Mouse (Mus musculus) mouse embryonic stem cell (cell line): ENCODE measurements around the gene D17Wsu92e.

ENCODE experiments used
- in situ Hi-C, 2 experiments: fragments of 300-500 bp; cut with MboI; formaldehyde crosslinking; loops; 1 replicate in 1 of 2; 3 replicates in 1 of 2; pipeline ENCODE4 v1.14.3; 2019 to 2020; ENCODE audit warnings: low sequenced_read_pairs in 2 of 2, low pct_unique_long_range_greater_than_20kb in 1 of 2, mixed read lengths in 1 of 2; ENCODE audit not compliant: unreplicated experiment in 1 of 2

The D17Wsu92e gene

GRCm38 (mm10) chr17:27719663-27720062 is 100.8 kb downstream of the D17Wsu92e start:
- in situ Hi-C loops = no loop called here

GRCm38 (mm10) chr17:27718250-27718649 is 102.2 kb downstream of the D17Wsu92e start:
- in situ Hi-C loops = no loop called here

- in situ Hi-C loops = no loop called here
Measured at GRCm38 (mm10) chr17:27716804-27717203, 103.6 kb downstream of the D17Wsu92e start.

GRCm38 (mm10) chr17:27712832-27713231 is 107.6 kb downstream of the D17Wsu92e start:
- in situ Hi-C loops = no loop called here

DNA sequence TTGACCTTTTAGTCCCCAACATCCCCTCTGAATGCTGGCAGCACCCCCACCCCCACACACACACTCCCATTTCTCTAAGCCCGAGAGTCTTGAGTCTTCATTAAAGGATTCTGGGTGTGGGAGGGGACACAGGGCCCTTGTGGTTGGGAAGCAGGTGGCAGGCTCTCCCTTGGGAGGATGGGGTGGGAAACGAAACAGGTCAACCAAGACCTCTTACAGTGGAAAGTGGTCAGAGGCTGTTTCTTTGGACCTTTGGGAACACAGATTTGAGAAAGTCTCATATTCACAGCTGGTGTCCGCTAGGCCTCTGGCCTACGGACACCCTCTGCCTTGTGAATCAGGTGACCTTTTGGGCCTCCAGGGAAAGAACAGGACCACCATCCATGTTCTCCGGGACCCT is 110.8 kb downstream of the D17Wsu92e start:
- in situ Hi-C loops = no loop called here

- in situ Hi-C loops = no loop called here
Measured at GRCm38 (mm10) chr17:27707954-27708661, 112.3 kb downstream of the D17Wsu92e start.

DNA sequence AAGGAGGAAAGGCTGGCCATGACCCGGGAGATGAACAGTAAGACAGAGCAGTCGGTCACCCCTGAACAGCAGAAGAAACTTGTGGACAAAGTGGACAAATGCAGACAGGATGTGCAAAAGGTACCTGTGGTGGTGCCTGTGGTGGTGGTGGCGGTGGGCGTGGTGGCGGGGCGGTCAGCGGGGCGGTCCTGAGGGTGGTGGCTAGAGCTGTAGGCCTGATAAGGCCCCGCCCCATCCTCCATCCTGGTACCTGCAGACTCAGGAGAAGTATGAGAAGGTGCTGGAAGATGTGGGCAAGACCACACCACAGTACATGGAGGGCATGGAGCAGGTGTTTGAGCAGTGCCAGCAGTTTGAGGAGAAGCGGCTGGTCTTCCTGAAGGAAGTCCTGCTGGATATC is 114.8 kb downstream of the D17Wsu92e start:
- in situ Hi-C loops = no loop called here

- in situ Hi-C loops = no loop called here
Measured at GRCm38 (mm10) chr17:27703961-27704621, 116.4 kb downstream of the D17Wsu92e start.

DNA sequence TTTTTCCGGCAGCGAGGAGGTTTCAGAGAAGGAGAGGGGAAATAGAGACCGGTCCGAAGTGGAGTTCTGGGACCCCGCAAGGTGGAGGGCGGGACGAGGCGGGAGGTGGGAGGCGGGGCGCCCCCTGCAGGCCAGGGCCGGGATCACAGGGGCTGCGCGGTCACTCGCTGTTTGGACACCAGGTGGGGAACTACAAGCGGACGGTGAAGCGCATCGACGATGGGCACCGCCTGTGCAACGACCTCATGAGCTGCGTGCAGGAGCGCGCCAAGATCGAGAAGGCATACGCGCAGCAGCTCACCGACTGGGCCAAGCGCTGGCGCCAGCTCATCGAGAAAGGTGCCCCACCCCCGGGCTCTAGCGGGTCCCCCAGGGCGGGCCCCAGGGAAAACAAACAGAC is 117.9 kb downstream of the D17Wsu92e start:
- in situ Hi-C loops = no loop called here

DNA sequence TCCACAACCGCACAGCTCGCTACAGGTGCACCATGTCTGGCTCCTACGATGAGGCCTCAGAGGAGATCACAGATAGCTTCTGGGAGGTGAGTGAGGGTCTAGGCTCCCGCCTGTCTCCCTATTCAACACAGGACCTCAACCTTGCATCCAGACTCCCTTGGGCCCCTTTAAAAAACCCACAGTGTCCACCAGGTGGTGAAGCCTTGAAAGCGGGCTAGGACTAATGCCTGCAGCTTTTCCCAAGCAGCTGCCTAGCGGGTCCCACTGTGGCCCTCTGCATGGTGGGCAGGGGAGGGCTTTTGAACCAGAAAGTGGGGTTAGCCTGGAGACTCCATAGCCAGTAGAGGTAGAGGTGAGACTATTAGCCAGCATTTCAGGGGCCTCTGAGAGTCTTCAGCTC is 118.6 kb downstream of the D17Wsu92e start:
- in situ Hi-C loops = no loop called here
